ENCODE assay signal across 8 mouse cellular contexts in genomic region chr3:36475532-36476087, GRCm38 (mm10). TPM values are rescaled to one million over a fixed set of nuclear protein-coding genes. Genes with fewer than 3 reads are reported as not detected.
DNase-seq lines count a peak whose midpoint lies in the region; ATAC-seq and TF ChIP-seq lines count a peak whose summit lies in the region.

Anxa5 (minus strand) TSS chr3:36475894.
1810062G17Rik (plus strand) TSS chr3:36475937.

- peak; percentile 97 for ATAC-seq in embryonic facial prominence, embryonic 13.5 days (ENCODE audit: insufficient number of reproducible peaks, insufficient read depth, low FRiP score, low TSS enrichment, low read depth)
- peak; percentile 99 for ATAC-seq in limb, embryonic 12.5 days (ENCODE audit: insufficient number of reproducible peaks, insufficient read depth, low FRiP score, low TSS enrichment, low read depth)
- ATAC-seq in midbrain, embryonic 15.5 days (replicated peaks), result peak; percentile 95

- TF ChIP-seq CTCF in kidney, adult 2 months (conservative IDR thresholded peaks at IDR 0.05; ENCODE audit: insufficient read depth, insufficient read length, low read depth, low read length), result peak; percentile 49
- TF ChIP-seq CTCF in spleen, adult 2 months (IDR thresholded peaks at IDR 0.05; ENCODE audit: extremely low read depth, insufficient read depth, insufficient read length, insufficient replicate concordance), result peak; percentile 14; the same call in 1 of the 2 replicates

- H3K4me1 ChIP-seq in embryonic facial prominence, embryonic 13.5 days, result peaks cover 14% of the 10 kb centered on the region
- peaks cover 5% of the 10 kb centered on the region for H3K4me1 ChIP-seq in kidney, adult 2 months (ENCODE audit: control insufficient read depth, insufficient read depth, low read length)
- H3K4me1 ChIP-seq in limb, embryonic 12.5 days (replicated peaks), result peaks cover 12% of the 10 kb centered on the region
- peaks cover 12% of the 10 kb centered on the region for H3K4me1 ChIP-seq in midbrain, embryonic 15.5 days
- no peaks in the 10 kb centered on the region; the same call in 1 of the 2 replicates for H3K4me1 ChIP-seq in spleen, adult 2 months (ENCODE audit: control insufficient read depth, insufficient read depth, insufficient read length)

- no peaks in the 10 kb centered on the region for H3K27me3 ChIP-seq in embryonic facial prominence, embryonic 13.5 days
- no peaks in the 10 kb centered on the region for H3K27me3 ChIP-seq in kidney, adult 2 months (replicated peaks; ENCODE audit: control insufficient read depth, insufficient read depth, low read length)
- no peaks in the 10 kb centered on the region for H3K27me3 ChIP-seq in limb, embryonic 12.5 days
- H3K27me3 ChIP-seq in midbrain, embryonic 15.5 days (replicated peaks), result peaks cover 4% of the 10 kb centered on the region; the same call in 1 of the 2 replicates
- H3K27me3 ChIP-seq in spleen, adult 2 months (ENCODE audit: control insufficient read depth, insufficient read depth, low read length), result no peaks in the 10 kb centered on the region

- 0% methylated on average over 32 of the region's 32 CpGs for WGBS in embryonic facial prominence, embryonic 13.5 days
- WGBS in kidney, adult 2 months, result under 1% methylated on average over 32 of the region's 32 CpGs
- WGBS in limb, embryonic 12.5 days, result under 1% methylated on average over 32 of the region's 32 CpGs
- under 1% methylated on average over 32 of the region's 32 CpGs for WGBS in midbrain, embryonic 15.5 days
- under 1% methylated on average over 32 of the region's 32 CpGs for WGBS in spleen, adult 2 months

- H3K9me3 ChIP-seq in embryonic facial prominence, embryonic 13.5 days, result no peaks in the 10 kb centered on the region
- H3K9me3 ChIP-seq in limb, embryonic 12.5 days, result no peaks in the 10 kb centered on the region
- H3K9me3 ChIP-seq in midbrain, embryonic 15.5 days, result no peaks in the 10 kb centered on the region

- peak within 1 kb of the TSS; percentile 90 for H3K27ac ChIP-seq in embryonic facial prominence, embryonic 13.5 days
- peak within 1 kb of the TSS; percentile 84 for H3K27ac ChIP-seq in kidney, adult 2 months (ENCODE audit: insufficient read depth, low read depth, low read length)
- H3K27ac ChIP-seq in limb, embryonic 12.5 days, result peak within 1 kb of the TSS; percentile 81
- 0 out of 2 replicates have a peak within 1 kb of the TSS, but pooled peaks have one; percentile 1 for H3K27ac ChIP-seq in midbrain, embryonic 15.5 days
- peak within 1 kb of the TSS; percentile 76 for H3K27ac ChIP-seq in spleen, adult 2 months (ENCODE audit: insufficient read depth, low read length)

- no peaks in the 10 kb centered on the region for H3K36me3 ChIP-seq in embryonic facial prominence, embryonic 13.5 days
- no peaks in the 10 kb centered on the region for H3K36me3 ChIP-seq in kidney, adult 2 months (ENCODE audit: control insufficient read depth, insufficient read depth, low read length)
- no peaks in the 10 kb centered on the region for H3K36me3 ChIP-seq in limb, embryonic 12.5 days
- H3K36me3 ChIP-seq in midbrain, embryonic 15.5 days (replicated peaks), result no peaks in the 10 kb centered on the region
- no peaks in the 10 kb centered on the region for H3K36me3 ChIP-seq in spleen, adult 2 months (ENCODE audit: control insufficient read depth, insufficient read depth, low read length)

- H3K4me2 ChIP-seq in embryonic facial prominence, embryonic 13.5 days, result peak within 1 kb of the TSS; percentile 72
- peak within 1 kb of the TSS; percentile 84 for H3K4me2 ChIP-seq in limb, embryonic 12.5 days
- peak within 1 kb of the TSS; percentile 97 for H3K4me2 ChIP-seq in midbrain, embryonic 15.5 days

- H3K9ac ChIP-seq in embryonic facial prominence, embryonic 13.5 days, result peak within 1 kb of the TSS; percentile 87
- peak within 1 kb of the TSS; percentile 69 for H3K9ac ChIP-seq in limb, embryonic 12.5 days (replicated peaks)
- H3K9ac ChIP-seq in midbrain, embryonic 15.5 days, result peak within 1 kb of the TSS; percentile 55

- peak within 1 kb of the TSS; percentile 78 for H3K4me3 ChIP-seq in embryonic facial prominence, embryonic 13.5 days
- H3K4me3 ChIP-seq in kidney, adult 2 months (ENCODE audit: insufficient read depth, low read depth, low read length), result peak within 1 kb of the TSS; percentile 80
- peak within 1 kb of the TSS; percentile 68 for H3K4me3 ChIP-seq in limb, embryonic 12.5 days (replicated peaks)
- peak within 1 kb of the TSS; percentile 73 for H3K4me3 ChIP-seq in midbrain, embryonic 15.5 days
- peak within 1 kb of the TSS; percentile 72 for H3K4me3 ChIP-seq in spleen, adult 2 months (ENCODE audit: extremely low read depth, insufficient read depth, insufficient read length)

- TF ChIP-seq POLR2A in kidney, adult 2 months (IDR thresholded peaks at IDR 0.05; ENCODE audit: low read depth, low read length), result peak; percentile 88
- peak; percentile 80; the same call in 1 of the 2 replicates for TF ChIP-seq POLR2A in spleen, adult 2 months (IDR thresholded peaks at IDR 0.05; ENCODE audit: low read depth, low read length)

- DNase-seq in 3134 (ENCODE audit: extremely low read depth, insufficient read length, low spot score), result peak; percentile 99
- peak; percentile 99 to 100 for DNase-seq in adrenal gland, postnatal 36 days
- DNase-seq in heart, adult 18-20 months, result peak; percentile 98 to 100
- peak; percentile 99 for DNase-seq in kidney, adult 2 months
- DNase-seq in spleen, adult 2 months (ENCODE audit: low read depth in 1 of 2, low spot score in 2 of 2), result peak; percentile 93

RNA-seq across cellular contexts. Expression of gene Anxa5, which starts in this region (rescaled TPM):
- total RNA-seq in adrenal gland, postnatal 36 days (2021), result 100 to 1,000 TPM; 585 to 650 TPM
- polyA plus RNA-seq in embryonic facial prominence, embryonic 13.5 days (2015; fragmentation: Nextera tagmentation; extraction: Ambion mirVana), result 327 and 355 TPM in 2 replicates
- 100 to 1,000 TPM; 128 to 134 TPM for total RNA-seq in heart, adult 18-20 months (2021)
- 300 and 316 TPM in 2 replicates for polyA plus RNA-seq in kidney, adult 2 months (2012; rRNA removed)
- 139 and 162 TPM in 2 replicates for polyA plus RNA-seq in limb, embryonic 12.5 days (2016; fragmentation: Nextera tagmentation; extraction: Ambion mirVana)
- polyA plus RNA-seq in midbrain, embryonic 15.5 days (2015; fragmentation: Nextera tagmentation; extraction: Ambion mirVana), result 68.7 and 84.1 TPM in 2 replicates
- polyA plus RNA-seq in spleen, adult 2 months (2012; rRNA removed), result 187 and 239 TPM in 2 replicates

RNA-seq across cellular contexts. Expression of gene 1810062G17Rik, which starts in this region (rescaled TPM):
- total RNA-seq in adrenal gland, postnatal 36 days (2021), result 1 to 10 TPM in 1 of 2 experiments, under 1 TPM in 1; 0.79 to 2.5 TPM
- 0.89 and 1.4 TPM in 2 replicates for polyA plus RNA-seq in embryonic facial prominence, embryonic 13.5 days (2015; fragmentation: Nextera tagmentation; extraction: Ambion mirVana)
- total RNA-seq in heart, adult 18-20 months (2021), result not detected
- polyA plus RNA-seq in kidney, adult 2 months (2012; rRNA removed), result 0.58 and 0.80 TPM in 2 replicates
- 1.0 and 1.2 TPM in 2 replicates for polyA plus RNA-seq in limb, embryonic 12.5 days (2016; fragmentation: Nextera tagmentation; extraction: Ambion mirVana)
- polyA plus RNA-seq in midbrain, embryonic 15.5 days (2015; fragmentation: Nextera tagmentation; extraction: Ambion mirVana), result 0.19 and 0.32 TPM in 2 replicates
- polyA plus RNA-seq in spleen, adult 2 months (2012; rRNA removed), result 0.15 and 0.69 TPM in 2 replicates

Comparison
In these comparisons a context has a peak if more than half of its experiments do, and no peak if none do; other contexts are left out.
1. Peak in every context shown above with its lines: DNase-seq, ATAC-seq, H3K4me3 ChIP-seq and H3K27ac ChIP-seq.
2. RNA of gene Anxa5 (total RNA-seq): 585 to 650 TPM in adrenal gland, postnatal 36 days; 128 to 134 TPM in heart, adult 18-20 months; every median in the first group is over 4 times any median in the second.
3. H3K27ac ChIP-seq: peak in every context shown above with its lines; median percentile 90 in embryonic facial prominence, embryonic 13.5 days; 84 in kidney, adult 2 months; 81 in limb, embryonic 12.5 days; 76 in spleen, adult 2 months; 1 in midbrain, embryonic 15.5 days.